Mouse (Mus musculus) testis, adult 10 weeks (tissue): ENCODE results near the gene Wdr75. TPM values are rescaled to one million over a fixed set of nuclear protein-coding genes. Genes with fewer than 3 reads are reported as not detected.

Experiments used
- polyA plus RNA-seq: library from polyadenylated mRNA; stranded (reverse); fragments of 350-450 nt; fragmentation: Illumina TruSeq; extraction: RNeasy Lipid Tissue Mini Kit (QIAGEN cat#74804); gene quantifications from one replicate; pipeline ENCODE4 v1.2.3, GENCODE M21; 2014; ENCODE audit warnings: low read depth, low replicate concordance

Wdr75 gene
- polyA plus RNA-seq = 122 TPM

GRCm38 (mm10) chr1:45794969-45795908, at the start of gene Wdr75:
Wdr75 (plus strand) TSS chr1:45795166.

Other genes with a start within 250 kb of the Wdr75 start
- not detected for gene Gm5269, start 95.1 kb downstream of the Wdr75 start, polyA plus RNA-seq
- 4.4 TPM for gene Slc40a1, start 131.4 kb downstream of the Wdr75 start, polyA plus RNA-seq